Mouse (Mus musculus): ENCODE data around the gene Dcakd.

DNA sequence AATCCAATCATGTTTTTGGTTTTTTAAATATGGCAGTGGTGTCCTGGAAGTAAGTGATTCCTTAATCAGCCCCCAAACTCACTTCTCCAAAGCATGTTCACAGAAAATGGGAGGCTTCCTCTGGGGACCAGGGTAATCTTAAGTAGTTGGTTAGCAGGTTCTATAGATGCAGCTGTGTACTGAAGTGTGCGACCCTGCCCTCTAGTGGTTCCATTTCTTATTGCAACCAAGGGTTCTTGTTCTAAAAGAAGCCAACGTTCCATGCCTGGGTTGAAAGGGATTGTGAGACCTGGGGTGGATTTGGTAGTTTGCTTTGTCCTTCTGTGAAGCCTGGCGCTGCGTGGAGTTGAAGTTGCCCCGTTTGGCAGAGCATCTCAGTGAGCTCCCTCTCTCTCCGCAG, 26.7 kb upstream of the Dcakd start:
- TF ChIP-seq CTCF (IDR thresholded peaks at IDR 0.05; ENCODE audit: low read depth, low read length) (peak; percentile 61; the same call in 1 of the 2 replicates), POLR2AphosphoS5 (IDR thresholded peaks at IDR 0.05; ENCODE audit: insufficient replicate concordance, low read depth, low read length) (no peak), GATA1 (IDR thresholded peaks at IDR 0.05; ENCODE audit: borderline replicate concordance, low read length) (no peak), GATA2 (IDR thresholded peaks at IDR 0.05; ENCODE audit: borderline replicate concordance, low read depth, low read length) (no peak)

All from G1E (cell line).